Mouse (Mus musculus) retina, postnatal 1 day (tissue): ENCODE results near the gene Zfp541.

ENCODE experiments used
- DNase-seq: peaks from one replicate; pipeline ENCODE4 v3.0.0-alpha.2; 2012

Zfp541 gene

GRCm38 (mm10) chr7:16061219-16062098 lies at the start of gene Zfp541:
Gene Zfp541 (plus strand): TSS chr7:16061814.
- DNase-seq = peak; percentile 31

DNA sequence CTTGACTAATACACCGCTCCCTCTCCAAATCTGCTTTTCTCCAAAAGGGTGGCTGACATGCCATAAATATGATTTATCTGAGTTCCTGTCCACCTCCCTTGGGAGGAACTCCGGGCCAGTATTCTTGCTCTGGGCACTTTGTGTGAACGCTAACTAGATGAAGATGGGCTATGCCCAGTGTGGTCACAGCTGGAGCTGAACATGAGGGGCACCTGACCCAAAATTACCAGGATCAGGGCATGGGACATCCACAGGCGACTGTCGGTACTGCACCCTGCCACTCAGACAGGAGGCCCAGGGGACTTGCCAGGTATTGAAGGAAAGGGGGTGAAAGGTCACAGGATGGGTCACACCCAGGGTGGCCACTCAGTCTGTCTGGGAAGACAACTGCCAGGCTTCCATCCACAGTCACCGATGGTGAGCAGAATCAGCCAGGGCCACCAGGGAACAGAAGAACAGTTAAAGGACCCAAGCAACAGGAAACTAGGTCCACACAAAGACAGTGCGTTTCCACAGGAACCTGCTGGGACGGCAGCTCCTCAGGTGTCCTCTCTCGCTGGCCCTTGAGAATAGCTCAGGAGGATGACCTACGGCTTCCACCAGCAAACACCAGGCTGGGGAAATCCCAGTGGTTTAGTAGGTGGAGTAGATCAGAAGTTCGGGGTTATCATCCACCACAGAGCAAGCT lies 48.9 kb upstream of the Zfp541 start:
- peak; percentile 25 for DNase-seq

GRCm38 (mm10) chr7:16013722-16014275 lies 47.8 kb upstream of the Zfp541 start:
- no peak for DNase-seq

DNA sequence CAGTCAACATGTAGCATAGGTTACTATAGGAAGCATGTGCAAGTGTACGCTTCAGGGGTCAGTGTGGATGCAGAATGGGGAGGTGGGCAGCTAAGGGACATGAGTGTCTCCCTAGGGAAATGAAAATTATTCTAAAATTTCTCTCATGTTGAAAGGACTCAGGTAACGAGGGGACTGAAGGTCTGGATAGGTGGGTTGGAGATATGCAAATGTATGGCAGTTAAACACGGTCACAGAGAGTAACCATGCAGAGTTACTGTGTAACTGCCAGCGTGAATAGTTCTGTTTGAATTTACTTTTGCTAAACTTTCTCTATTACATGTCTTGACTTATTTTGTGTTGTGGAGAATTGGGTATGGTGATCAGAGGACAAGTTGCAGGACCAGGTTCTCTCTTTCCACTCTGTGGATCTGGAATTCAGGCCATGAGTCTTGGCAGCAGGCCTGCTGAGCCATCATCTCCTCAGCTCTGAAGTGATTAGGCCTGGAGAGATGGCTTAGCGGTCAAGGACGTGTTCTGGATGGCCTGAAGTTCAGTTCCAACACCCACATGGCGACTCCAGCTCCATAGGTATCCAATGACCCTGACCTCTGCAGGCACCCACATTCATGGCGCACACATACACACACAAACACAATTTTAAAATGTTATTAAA lies 47.0 kb upstream of the Zfp541 start:
- DNase-seq = no peak

- no peak for DNase-seq
These were observed 46.2 kb upstream of the Zfp541 start for GRCm38 (mm10) chr7:16015384-16015783.

DNA sequence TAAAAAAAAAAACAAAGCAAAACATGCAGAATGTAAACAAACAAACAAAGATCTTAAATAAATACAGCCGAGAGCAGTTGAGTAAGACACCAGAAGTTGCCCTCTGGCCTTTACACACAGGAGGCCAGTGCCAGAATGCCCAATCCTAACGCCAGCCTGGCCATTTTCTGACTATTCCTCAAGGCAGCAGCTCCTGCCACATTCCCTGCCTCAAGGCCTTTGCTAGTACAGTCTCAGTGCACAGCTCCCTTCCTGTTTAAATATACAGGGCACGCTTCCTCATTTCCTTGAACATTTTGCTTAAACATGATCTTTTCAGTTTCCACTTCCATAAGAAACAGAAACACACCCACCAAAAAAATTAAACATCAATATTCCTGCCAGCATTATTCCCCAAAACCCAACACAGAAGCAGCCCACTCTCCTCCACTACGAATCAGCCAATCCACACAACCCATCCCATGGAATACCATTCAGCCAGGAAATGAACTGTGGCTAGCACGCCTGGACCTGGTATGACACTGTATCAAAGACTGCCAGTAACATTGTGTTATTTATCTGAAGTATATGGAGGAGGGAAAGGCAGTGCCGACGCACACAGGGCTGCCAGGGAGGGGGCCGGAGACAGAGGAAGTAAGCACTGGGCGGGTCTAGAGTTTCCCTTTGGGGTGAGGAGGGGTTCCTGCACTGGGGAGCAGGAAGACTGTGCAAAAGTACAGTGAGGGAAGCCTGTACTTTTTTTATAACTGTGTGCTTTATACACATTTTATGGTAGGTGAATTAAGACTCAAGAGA lies 43.4 kb upstream of the Zfp541 start:
- no peak for DNase-seq

DNA sequence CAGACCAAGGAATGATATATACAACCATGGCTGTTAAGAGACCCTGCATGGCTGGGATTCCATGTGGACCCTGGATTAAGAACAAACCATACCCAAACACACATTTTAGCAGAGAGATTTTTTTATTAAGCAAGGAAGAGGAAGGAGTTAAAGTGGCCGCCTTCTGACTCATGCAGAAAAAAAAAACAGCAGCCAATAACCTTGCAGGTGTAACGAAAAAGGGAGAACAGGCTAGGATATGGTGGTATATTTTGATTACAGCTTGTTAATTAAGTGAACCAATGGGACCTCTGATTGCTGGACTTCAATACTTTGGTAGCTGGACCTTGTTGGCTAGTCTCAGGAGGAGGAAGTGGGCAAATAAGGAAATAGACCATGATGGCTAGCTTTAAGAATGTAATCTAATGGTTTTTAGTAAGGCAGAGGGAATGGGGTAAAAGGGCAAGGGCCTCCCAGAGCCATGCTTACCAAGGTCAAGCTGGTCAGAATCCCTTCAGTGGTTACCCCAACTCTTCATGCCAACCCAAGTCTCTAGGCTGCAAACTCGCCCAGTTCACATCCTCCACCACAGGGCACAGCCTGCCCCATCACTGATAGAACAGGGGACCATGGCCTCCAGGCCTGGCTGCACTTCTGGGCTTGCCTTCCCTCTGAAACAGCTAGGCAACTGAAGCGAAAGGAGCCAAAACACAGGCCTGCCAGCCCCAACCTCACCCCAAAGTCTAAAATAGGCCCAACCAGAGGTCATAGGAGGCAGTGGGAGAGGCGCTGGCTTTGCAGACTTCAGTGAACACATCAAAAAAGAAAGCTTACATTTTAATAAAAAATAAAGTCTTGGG lies 42.1 kb upstream of the Zfp541 start:
- DNase-seq = no peak

- DNase-seq = no peak
These were observed 36.9 kb upstream of the Zfp541 start for GRCm38 (mm10) chr7:16024603-16025222.

DNA sequence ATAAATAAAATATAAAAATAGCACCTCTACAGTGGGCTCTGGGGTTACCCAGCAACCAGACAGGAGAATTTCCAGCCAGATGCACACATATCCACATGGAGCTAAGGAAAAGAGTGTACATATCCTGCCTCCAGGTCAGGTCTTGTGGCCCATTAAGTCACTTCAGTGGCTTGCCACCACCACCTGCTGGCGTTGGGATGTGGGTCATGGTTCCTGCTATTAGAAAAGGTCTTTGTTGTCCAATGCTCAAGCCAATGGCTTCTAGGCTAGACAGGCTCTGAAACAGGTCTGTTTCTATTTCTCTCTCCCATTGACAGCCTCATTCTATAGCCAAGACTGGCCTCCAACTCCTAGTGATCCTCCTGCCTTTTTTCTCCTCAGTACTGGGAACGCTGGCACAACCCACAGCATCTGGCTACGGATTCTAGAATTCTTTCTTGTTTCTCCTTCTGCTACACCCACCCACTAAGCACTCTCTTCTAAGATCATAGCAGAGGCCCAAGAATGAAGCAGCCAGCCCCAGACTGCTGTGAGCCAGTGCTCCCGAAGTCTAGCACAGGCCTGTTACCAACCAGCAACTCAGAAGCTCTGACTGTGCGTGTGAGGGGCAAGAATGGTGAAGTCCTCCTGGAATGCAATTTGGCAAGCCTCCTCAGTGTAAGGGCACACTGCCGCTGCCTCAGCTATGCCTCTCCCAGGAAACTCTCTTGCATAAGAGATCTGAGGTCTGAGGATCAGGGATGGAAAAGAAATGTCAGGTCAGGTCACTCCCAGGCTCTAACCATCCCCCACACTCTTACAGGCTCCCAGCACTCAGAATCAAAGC lies 33.3 kb upstream of the Zfp541 start:
- DNase-seq = no peak

DNA sequence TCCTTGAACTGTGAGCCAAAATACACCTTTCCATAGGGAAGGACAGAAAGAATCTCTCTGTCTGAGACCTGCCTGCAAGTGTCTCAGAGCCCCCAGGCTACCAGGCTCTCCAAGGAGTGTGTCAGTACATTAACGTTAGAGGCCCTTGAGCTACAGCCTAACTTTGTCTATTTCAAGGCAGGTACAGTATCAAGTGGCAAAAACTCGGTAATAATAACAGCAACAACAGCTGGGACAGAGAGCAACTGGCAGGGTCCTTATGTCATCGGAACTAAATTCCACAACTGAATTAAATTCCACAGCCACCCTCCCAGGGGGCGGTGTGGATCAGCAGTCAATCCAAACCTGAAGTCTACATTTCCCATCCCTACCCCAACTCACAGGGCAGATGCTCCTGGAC lies 30.5 kb upstream of the Zfp541 start:
- DNase-seq = no peak

DNA sequence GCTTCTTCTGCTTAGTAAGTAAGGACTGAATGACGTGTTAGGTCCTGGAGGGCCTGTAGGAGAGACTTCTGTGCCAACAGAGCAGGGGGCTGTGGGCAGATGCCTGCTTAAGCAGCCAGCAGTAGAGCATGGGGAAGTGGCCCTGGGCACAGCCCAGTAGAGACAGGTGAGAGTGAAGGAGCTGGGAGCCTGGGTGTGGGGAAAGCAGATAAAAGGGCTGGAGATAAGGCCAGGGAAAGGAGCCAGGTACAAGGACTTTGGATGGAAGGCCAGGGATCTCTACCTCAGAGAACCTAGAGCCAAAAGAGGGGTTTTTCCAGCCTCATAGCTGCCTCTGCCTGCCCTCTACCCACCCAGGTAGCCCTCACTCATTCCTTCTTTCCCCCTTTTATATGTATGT lies 28.6 kb upstream of the Zfp541 start:
- DNase-seq = no peak

- DNase-seq = no peak
These were observed 27.8 kb upstream of the Zfp541 start for GRCm38 (mm10) chr7:16033580-16034461.

DNA sequence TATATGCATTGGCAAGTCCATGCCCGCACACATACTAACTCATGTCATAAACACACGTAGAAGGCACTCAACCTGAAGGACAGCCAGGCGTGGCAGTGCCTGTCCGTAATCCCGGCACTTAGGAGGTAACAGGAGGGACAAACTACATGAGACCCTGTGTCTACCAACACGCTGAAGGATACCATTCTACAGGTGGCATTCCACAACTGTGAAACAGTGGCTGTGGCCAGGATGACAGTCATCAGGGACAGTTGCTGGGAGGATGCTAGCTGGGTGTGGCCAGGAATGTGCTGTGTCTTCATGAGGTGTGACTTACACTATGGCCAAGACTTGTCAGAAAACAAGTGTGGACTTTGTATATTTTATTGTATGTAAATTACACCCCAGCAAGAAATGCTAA lies 24.6 kb upstream of the Zfp541 start:
- no peak for DNase-seq

DNA sequence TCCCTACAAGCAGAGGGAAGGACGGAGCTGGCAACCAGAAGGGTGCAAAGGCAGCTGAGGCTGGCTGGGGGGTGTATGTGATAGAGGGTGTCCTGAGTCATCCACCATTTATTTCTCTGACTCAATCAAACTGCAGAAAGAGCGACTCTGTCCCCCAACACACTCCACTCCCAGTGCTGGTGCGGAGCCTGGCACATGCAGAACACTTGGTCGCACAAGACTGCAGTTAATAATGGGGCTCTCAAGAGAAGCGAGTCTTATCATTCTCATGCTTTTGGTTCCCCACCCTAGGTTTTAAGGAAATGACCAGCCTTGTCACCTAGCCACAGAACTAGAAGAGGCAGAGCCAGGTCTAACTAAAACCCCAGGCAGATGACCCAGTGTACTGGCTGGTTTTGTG lies 22.3 kb upstream of the Zfp541 start:
- no peak for DNase-seq

DNA sequence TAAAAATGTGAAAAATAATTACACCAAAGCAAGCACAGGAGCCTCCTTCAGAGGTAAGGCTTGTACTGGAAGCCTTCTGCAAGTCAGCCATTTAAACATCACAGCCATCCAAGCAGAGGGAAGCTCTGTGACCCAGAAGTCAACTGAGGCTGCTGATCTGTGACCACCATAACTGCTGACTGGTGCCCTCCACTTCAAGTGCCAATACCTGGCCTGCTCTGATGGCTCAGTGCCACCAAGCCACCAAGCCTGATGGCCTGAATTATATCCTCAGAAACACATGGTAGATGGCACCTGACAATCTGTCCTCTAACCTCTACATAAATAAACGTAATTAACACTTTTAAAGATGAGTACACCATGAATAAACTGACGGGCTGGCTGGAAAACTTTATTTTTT lies 20.4 kb upstream of the Zfp541 start:
- DNase-seq = no peak

- no peak for DNase-seq
These were observed 18.5 kb upstream of the Zfp541 start for GRCm38 (mm10) chr7:16042850-16043775.

- DNase-seq = no peak
These were observed 17.7 kb upstream of the Zfp541 start for GRCm38 (mm10) chr7:16043861-16044435.

- DNase-seq = no peak
These were observed 17.1 kb upstream of the Zfp541 start for GRCm38 (mm10) chr7:16044531-16044930.
